Comparison of ENCODE assay signal across 12 mouse cellular contexts in the genomic region with DNA sequence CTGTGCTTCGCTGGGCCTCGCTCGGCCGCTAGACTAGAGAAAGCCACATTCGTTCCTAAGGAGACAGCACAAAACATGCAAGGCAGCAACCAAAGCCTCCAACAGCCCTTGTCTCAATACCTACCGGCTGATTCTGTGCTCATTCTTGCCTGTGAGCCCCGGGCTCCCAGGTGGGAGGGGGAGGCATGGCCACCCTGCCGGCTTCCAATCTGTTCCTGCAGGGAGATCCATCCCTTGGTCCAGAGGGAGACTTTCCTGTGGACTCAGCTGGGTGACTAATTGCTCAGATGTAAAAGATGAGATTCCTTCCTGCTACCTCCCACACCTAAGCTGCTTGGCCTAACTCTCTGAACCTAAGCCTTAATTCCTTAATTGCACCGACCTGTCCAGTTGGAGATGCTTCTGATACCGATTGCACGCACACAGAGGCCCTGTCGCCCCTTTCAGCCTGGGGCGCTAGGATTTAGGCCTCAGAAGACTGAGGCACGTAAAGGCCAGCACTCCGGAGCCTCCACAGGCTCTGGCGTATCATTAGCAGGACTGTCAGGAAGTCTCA. TPM values are rescaled to one million over a fixed set of nuclear protein-coding genes. Genes with fewer than 3 reads are reported as not detected.
DNase-seq lines count a peak whose midpoint lies in the region; ATAC-seq and TF ChIP-seq lines count a peak whose summit lies in the region.
"Had no signal": no experiment of that assay in that cellular context is flagged by ENCODE, and none has a peak within 500 bp of the region (broad histone marks: within the 10 kb centered on the region; RNA-seq: fewer than 3 reads in every experiment).

No protein-coding gene starts in this region.

- peaks cover 7% of the 10 kb centered on the region; the same call in 1 of the 2 replicates for H3K36me3 ChIP-seq in liver, embryonic 11.5 days (ENCODE audit: control insufficient read depth, insufficient read depth, low read length)
- peaks cover 18% of the 10 kb centered on the region for H3K36me3 ChIP-seq in liver, embryonic 14.5 days (replicated peaks; ENCODE audit: control insufficient read depth, insufficient read depth, low read depth)
- peaks cover 32% of the 10 kb centered on the region for H3K36me3 ChIP-seq in limb, embryonic 10.5 days

- TF ChIP-seq CTCF in liver, embryonic 14.5 days (IDR thresholded peaks at IDR 0.05; ENCODE audit: low read depth), result no peak

- H3K27me3 ChIP-seq in liver, embryonic 11.5 days (replicated peaks; ENCODE audit: control insufficient read depth, insufficient read depth, low read length), result no peaks in the 10 kb centered on the region
- no peaks in the 10 kb centered on the region for H3K27me3 ChIP-seq in liver, embryonic 14.5 days (ENCODE audit: control insufficient read depth, insufficient read depth, low read length)
- H3K27me3 ChIP-seq in limb, embryonic 10.5 days (ENCODE audit: low read depth, poor library complexity, severe bottlenecking), result no peaks in the 10 kb centered on the region

- H3K9ac ChIP-seq in liver, embryonic 11.5 days (ENCODE audit: low read depth, low read length), result peak overlapping the region; percentile 32; the same call in 1 of the 2 replicates
- peak overlapping the region; percentile 96 for H3K9ac ChIP-seq in liver, embryonic 14.5 days (replicated peaks)

- TF ChIP-seq EP300 in liver, embryonic 14.5 days (IDR thresholded peaks at IDR 0.05; ENCODE audit: low read depth), result no peak

- H3K4me3 ChIP-seq in liver, embryonic 11.5 days (ENCODE audit: low read depth, low read length), result no peak overlapping the region; the same call in 1 of the 2 replicates
- H3K4me3 ChIP-seq in liver, embryonic 14.5 days (ENCODE audit: insufficient read depth in 1 of 2, low read depth in 2 of 2, low read length in 2 of 2), result peak overlapping the region; percentile 83 to 92
- no peak overlapping the region for H3K4me3 ChIP-seq in limb, embryonic 10.5 days

- 75% methylated on average over 16 of the region's 16 CpGs for WGBS in liver, embryonic 11.5 days
- WGBS in liver, embryonic 14.5 days (ENCODE audit: insufficient replicate concordance), result 84% methylated on average over 16 of the region's 16 CpGs
- WGBS in limb, embryonic 10.5 days, result 78% methylated on average over 16 of the region's 16 CpGs

- H3K4me1 ChIP-seq in liver, embryonic 11.5 days (replicated peaks; ENCODE audit: control insufficient read depth, insufficient read depth, low read length), result peaks cover 46% of the 10 kb centered on the region
- peaks cover 47 to 54% of the 10 kb centered on the region in 2 experiments for H3K4me1 ChIP-seq in liver, embryonic 14.5 days (replicated peaks; ENCODE audit: control insufficient read depth in 2 of 2, insufficient read depth in 2 of 2, low read length in 1 of 2)
- H3K4me1 ChIP-seq in limb, embryonic 10.5 days, result no peaks in the 10 kb centered on the region

- ATAC-seq in cerebellum, adult (ENCODE audit: insufficient number of reproducible peaks, low FRiP score, low TSS enrichment), result peak; percentile 83
- no peak for ATAC-seq in liver, embryonic 11.5 days (replicated peaks; ENCODE audit: low FRiP score)
- ATAC-seq in liver, embryonic 14.5 days (ENCODE audit: insufficient read depth), result no peak
- ATAC-seq: forebrain, embryonic 14.5 days had no signal

- peak overlapping the region; percentile 61; the same call in 1 of the 2 replicates for H3K4me2 ChIP-seq in liver, embryonic 11.5 days
- H3K4me2 ChIP-seq in liver, embryonic 14.5 days (ENCODE audit: low read depth), result peak overlapping the region; percentile 78

- no peak for DNase-seq in cerebellum, postnatal 4 days (ENCODE audit: low spot score in 2 of 2)
- no peak for DNase-seq in liver, embryonic 11.5 days (ENCODE audit: low spot score)
- no peak for DNase-seq in liver
- peak; percentile 95 for DNase-seq in cerebellum, adult 9-10 months
- no peak for DNase-seq in liver, embryonic 14.5 days (ENCODE audit: low read depth in 3 of 3, low spot score in 3 of 3)
- DNase-seq in limb, embryonic 10.5 days (ENCODE audit: low spot score), result no peak
- DNase-seq in Muller cell, postnatal 12 days (ENCODE audit: inconsistent ontology term), result no peak
- DNase-seq: gastrocnemius, postnatal 36 days; kidney, postnatal 25 days; lung, adult 18-20 months had no signal

- no peaks in the 10 kb centered on the region for H3K9me3 ChIP-seq in liver, embryonic 11.5 days (ENCODE audit: control insufficient read depth, low read length)
- no peaks in the 10 kb centered on the region for H3K9me3 ChIP-seq in liver, embryonic 14.5 days (ENCODE audit: control insufficient read depth, low read length)
- H3K9me3 ChIP-seq in limb, embryonic 10.5 days (replicated peaks), result no peaks in the 10 kb centered on the region

- H3K27ac ChIP-seq in liver, embryonic 11.5 days (ENCODE audit: low read depth, low read length), result peak overlapping the region; percentile 46
- H3K27ac ChIP-seq in liver, embryonic 14.5 days, result peak overlapping the region; percentile 96
- no peak overlapping the region for H3K27ac ChIP-seq in limb, embryonic 10.5 days

RNA-seq across cellular contexts. Expression of gene Max, which starts 50.8 kb away (rescaled TPM):
- polyA plus RNA-seq in liver, embryonic 11.5 days (2014; fragmentation: Nextera tagmentation; extraction: Ambion mirVana), result 17.8 and 21.9 TPM in 2 replicates
- polyA plus RNA-seq in liver, embryonic 14.5 days (2012; rRNA removed), result 20.5 and 27.5 TPM in 2 replicates
- 26.2 and 26.8 TPM in 2 replicates for polyA plus RNA-seq in liver, embryonic 14.5 days (2014; fragmentation: Nextera tagmentation; extraction: Ambion mirVana)
- 11.5 and 12.9 TPM in 2 replicates for polyA plus RNA-seq in limb, embryonic 10.5 days (2016; fragmentation: Nextera tagmentation; extraction: Ambion mirVana)

Comparison
In these comparisons a context has a peak if more than half of its experiments do, and no peak if none do; other contexts are left out.
1. H3K4me3 ChIP-seq: peak in liver, embryonic 14.5 days (2 of 2); none in liver, embryonic 11.5 days (single experiment) and limb, embryonic 10.5 days (single experiment).